Mouse (Mus musculus) erythroblast, embryonic 14.5 days (primary cell): ENCODE results near the gene Chchd5.

Experiments used
- GATA1 ChIP-seq: IDR thresholded peaks from 2 replicates; pipeline ENCODE4 v1.6.1; 2012; ENCODE audit warnings: low read length, inconsistent platforms, mixed read lengths
- TAL1 ChIP-seq: IDR thresholded peaks from 3 replicates; pipeline ENCODE4 v1.6.1; 2012; ENCODE audit warnings: low read length, inconsistent platforms, mixed read lengths

DNA sequence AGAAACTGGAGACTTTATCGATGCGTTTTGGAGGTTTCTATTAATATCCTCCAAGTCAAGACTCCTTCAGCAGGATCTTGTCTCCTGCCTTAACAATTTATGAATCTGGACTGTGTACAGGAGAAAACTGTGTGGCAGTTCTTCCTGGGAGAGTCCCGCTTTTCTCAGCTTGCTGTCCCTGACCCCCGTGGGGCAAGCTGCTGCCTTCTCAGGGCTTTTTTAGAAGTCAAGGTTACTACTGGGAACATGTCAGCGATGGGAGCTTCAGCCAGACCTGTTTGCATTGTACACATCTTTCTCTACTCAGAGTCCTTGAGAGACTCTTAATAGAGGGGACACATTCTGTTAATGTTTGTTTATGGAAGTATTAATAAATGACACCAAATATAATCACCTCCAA, 20.9 kb downstream of the Chchd5 start:
- no peak for TF ChIP-seq GATA1
- no peak for TF ChIP-seq TAL1
